Mouse (Mus musculus): Measurements from ENCODE around the gene Ptpn21.

DNA sequence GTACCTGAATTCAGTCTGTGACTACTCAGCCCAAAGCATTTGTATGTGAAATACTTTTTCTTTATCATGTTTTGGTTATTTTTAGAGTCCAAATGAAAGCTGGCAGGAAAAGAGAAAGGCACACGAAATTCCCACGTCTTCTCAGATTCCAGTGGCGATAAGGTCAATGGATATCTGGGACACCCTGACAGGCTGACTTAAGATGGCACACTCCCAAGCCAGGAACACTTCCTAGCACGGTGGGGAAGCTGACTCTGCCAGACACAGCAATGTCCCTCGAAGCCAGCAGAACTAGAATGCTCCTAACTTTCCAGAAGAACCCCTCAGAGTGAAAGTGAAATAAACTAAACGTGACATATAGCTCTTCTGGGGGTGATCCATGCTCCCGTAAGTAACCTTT lies 10.0 kb downstream of the Ptpn21 start:
- TF ChIP-seq HCFC1 (IDR thresholded peaks at IDR 0.05; ENCODE audit: borderline replicate concordance, insufficient read depth, low read length) (no peak), ZC3H11A (IDR thresholded peaks at IDR 0.05; ENCODE audit: borderline replicate concordance, low read depth, low read length) (no peak), MAFK (IDR thresholded peaks at IDR 0.05; ENCODE audit: insufficient read depth, low read depth, low read length) (no peak)
